Mouse (Mus musculus) forebrain, embryonic 11.5 days (tissue): ENCODE data around the gene Sptlc2. TPM values are rescaled to one million over a fixed set of nuclear protein-coding genes. Genes with fewer than 3 reads are reported as not detected.

Experiments used
- ATAC-seq: fragments of 200-750 bp; cut with Nextera tagmentation; replicated peaks from 2 replicates; pipeline ENCODE4 v1.8.0; 2017; ENCODE audit warnings: moderate TSS enrichment; ENCODE audit not compliant: low FRiP score
- DNase-seq: peaks from one replicate; pipeline ENCODE4 v3.0.0-alpha.2; 2017; ENCODE audit warnings: low spot score
- H3K27ac ChIP-seq: fragments of 300-500 bp; sonication (generic); 2 replicates; pipeline ENCODE4 v1.5.1; 2014; ENCODE audit warnings: low read depth, low read length
- H3K27me3 ChIP-seq: fragments of 300-500 bp; sonication (generic); 2 replicates; pipeline ENCODE4 v1.6.1; 2014; ENCODE audit warnings: mild to moderate bottlenecking, low read length, mixed read lengths; ENCODE audit not compliant: control insufficient read depth, insufficient read depth
- H3K36me3 ChIP-seq: fragments of 300-500 bp; sonication (generic); 2 replicates; pipeline ENCODE4 v1.6.1; 2014; ENCODE audit warnings: mild to moderate bottlenecking, low read length, moderate library complexity, mixed read lengths; ENCODE audit not compliant: control insufficient read depth, insufficient read depth
- H3K4me1 ChIP-seq: fragments of 300-500 bp; sonication (generic); replicated peaks from 2 replicates; pipeline ENCODE4 v1.6.1; 2014; ENCODE audit warnings: low read length, mixed read lengths; ENCODE audit not compliant: control insufficient read depth, insufficient read depth
- H3K4me2 ChIP-seq: fragments of 300-500 bp; sonication (generic); 2 replicates; pipeline ENCODE4 v1.6.1; 2014; ENCODE audit warnings: low read depth, mild to moderate bottlenecking, low read length, moderate library complexity, mixed read lengths; ENCODE audit not compliant: severe bottlenecking
- H3K4me3 ChIP-seq: fragments of 300-500 bp; sonication (generic); 2 replicates; pipeline ENCODE4 v1.5.1; 2014; ENCODE audit warnings: low read depth, low read length
- H3K9ac ChIP-seq: fragments of 300-500 bp; sonication (generic); 2 replicates; pipeline ENCODE4 v1.6.1; 2014; ENCODE audit warnings: low read length
- H3K9me3 ChIP-seq: fragments of 300-500 bp; sonication (generic); 2 replicates; pipeline ENCODE4 v1.6.1; 2016; ENCODE audit warnings: low read length, mixed read lengths; ENCODE audit not compliant: control insufficient read depth
- WGBS: fragments of 180-500 bp; shearing (Covaris S2); extraction: QIAGEN DNeasy Blood & Tissue Kit; methylation state at CpG from one replicate; pipeline ENCODE4 v1.1.7; 2014; 5-methylcytosine and 5-hydroxymethylcytosine counted together
- polyA plus RNA-seq: library from polyadenylated mRNA; unstranded; fragments of >200 nt; fragmentation: Nextera tagmentation; extraction: Ambion mirVana; gene quantifications from 2 replicates; pipeline ENCODE4 v1.2.1, GENCODE M21; 2014

Gene Sptlc2
- polyA plus RNA-seq, 1 experiment from 2014 or later: 53.6 TPM

- no peak for ATAC-seq
- WGBS: 67% methylated on average over 3 of the region's 3 CpGs
Measured at GRCm38 (mm10) chr12:87389231-87389630, 1.1 kb upstream of the Sptlc2 start.

GRCm38 (mm10) chr12:87387171-87388121 lies 709 bp downstream of the Sptlc2 start:
- peak overlapping the region; percentile 97 for H3K4me3 ChIP-seq
- DNase-seq: peak; percentile 60
- under 1% methylated on average over 59 of the region's 65 CpGs for WGBS
- H3K27me3 ChIP-seq: no peaks in the 10 kb centered on the region
- H3K4me2 ChIP-seq: peak overlapping the region; percentile 99
- H3K36me3 ChIP-seq: no peaks in the 10 kb centered on the region
- H3K9ac ChIP-seq: peak overlapping the region; percentile 84
- ATAC-seq: peak; percentile 45
- peaks cover 4% of the 10 kb centered on the region for H3K4me1 ChIP-seq
- H3K9me3 ChIP-seq: no peaks in the 10 kb centered on the region
- no peak overlapping the region; the same call in 1 of the 2 replicates for H3K27ac ChIP-seq

More at GRCm38 (mm10) chr12:87389231-87389630, 1.1 kb upstream of the Sptlc2 start:
- no peak overlapping the region; the same call in 1 of the 2 replicates for H3K4me2 ChIP-seq
- H3K36me3 ChIP-seq: no peaks in the 10 kb centered on the region
- no peaks in the 10 kb centered on the region for H3K9me3 ChIP-seq
- no peak overlapping the region for H3K9ac ChIP-seq
- DNase-seq: no peak
- H3K4me3 ChIP-seq: no peak overlapping the region
- H3K27ac ChIP-seq: no peak overlapping the region
- H3K27me3 ChIP-seq: no peaks in the 10 kb centered on the region
- H3K4me1 ChIP-seq: peaks cover 4% of the 10 kb centered on the region

GRCm38 (mm10) chr12:87385051-87385450 lies 3.1 kb downstream of the Sptlc2 start:
- no peak for DNase-seq
- 89% methylated on average over 3 of the region's 3 CpGs for WGBS
- no peak overlapping the region for H3K9ac ChIP-seq

DNA sequence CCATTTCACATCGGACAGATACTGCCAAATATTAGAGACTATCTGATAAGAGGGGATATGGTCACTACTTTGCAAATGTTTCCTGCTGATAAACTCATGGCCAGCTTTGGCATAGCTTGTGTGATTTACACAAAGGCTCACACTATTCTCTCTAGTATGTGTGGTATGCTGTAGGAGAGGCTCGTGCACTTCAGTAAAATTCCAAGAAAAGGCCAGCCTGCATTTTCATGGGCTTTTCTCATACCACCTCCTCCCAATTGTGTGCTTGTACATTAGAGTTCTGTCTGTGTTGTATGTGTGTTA lies 6.8 kb downstream of the Sptlc2 start:
- H3K4me2 ChIP-seq: no peak overlapping the region
- no peaks in the 10 kb centered on the region for H3K9me3 ChIP-seq
- DNase-seq: no peak
- H3K27me3 ChIP-seq: no peaks in the 10 kb centered on the region
- no peaks in the 10 kb centered on the region for H3K36me3 ChIP-seq
- WGBS: 85% methylated on average over 2 of the region's 2 CpGs
- H3K4me1 ChIP-seq: no peaks in the 10 kb centered on the region
- no peak for ATAC-seq
- H3K9ac ChIP-seq: no peak overlapping the region
- H3K4me3 ChIP-seq: no peak overlapping the region
- no peak overlapping the region for H3K27ac ChIP-seq

More at GRCm38 (mm10) chr12:87385051-87385450, 3.1 kb downstream of the Sptlc2 start:
- Histone ChIP-seq H3K4me3 (no peak overlapping the region), H3K9me3 (no peaks in the 10 kb centered on the region), H3K27me3 (no peaks in the 10 kb centered on the region), H3K4me1 (peaks cover 4% of the 10 kb centered on the region), H3K27ac (no peak overlapping the region), H3K4me2 (no peak overlapping the region), H3K36me3 (no peaks in the 10 kb centered on the region)
- ATAC-seq: no peak

GRCm38 (mm10) chr12:87380586-87381379 lies 7.4 kb downstream of the Sptlc2 start:
- ATAC-seq (no peak), DNase-seq (no peak)
- Histone ChIP-seq H3K27ac (no peak overlapping the region), H3K27me3 (no peaks in the 10 kb centered on the region), H3K4me1 (no peaks in the 10 kb centered on the region), H3K4me3 (no peak overlapping the region), H3K9me3 (no peaks in the 10 kb centered on the region), H3K36me3 (no peaks in the 10 kb centered on the region), H3K9ac (no peak overlapping the region), H3K4me2 (no peak overlapping the region)
- 93% methylated on average over 10 of the region's 10 CpGs for WGBS

DNA sequence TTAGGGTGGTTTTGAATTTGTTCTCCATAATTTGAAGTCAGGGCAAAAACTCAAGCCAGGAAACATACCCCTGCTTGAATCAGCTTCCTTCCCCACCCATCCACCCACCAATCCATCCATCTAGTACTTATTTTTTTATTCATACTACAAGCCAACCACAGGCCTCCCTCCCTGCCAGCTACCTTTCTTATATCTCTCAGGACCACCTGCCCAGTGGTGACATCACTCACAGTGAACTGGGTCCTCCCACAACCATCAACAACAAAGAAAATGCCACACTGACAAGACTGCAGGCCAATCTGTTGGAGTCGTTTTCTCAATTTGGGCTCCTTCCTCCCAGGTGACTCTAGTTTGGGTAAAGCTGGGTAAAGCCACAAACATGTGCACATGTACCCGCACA lies 8.7 kb downstream of the Sptlc2 start:
- no peak overlapping the region for H3K4me3 ChIP-seq
- DNase-seq (no peak), ATAC-seq (no peak)
- no peaks in the 10 kb centered on the region for H3K36me3 ChIP-seq
- no peak overlapping the region for H3K27ac ChIP-seq
- H3K4me1 ChIP-seq: no peaks in the 10 kb centered on the region
- no peak overlapping the region for H3K9ac ChIP-seq
- H3K27me3 ChIP-seq: no peaks in the 10 kb centered on the region
- 82% methylated on average over 2 of the region's 2 CpGs for WGBS
- H3K9me3 ChIP-seq: no peaks in the 10 kb centered on the region
- no peak overlapping the region for H3K4me2 ChIP-seq

DNA sequence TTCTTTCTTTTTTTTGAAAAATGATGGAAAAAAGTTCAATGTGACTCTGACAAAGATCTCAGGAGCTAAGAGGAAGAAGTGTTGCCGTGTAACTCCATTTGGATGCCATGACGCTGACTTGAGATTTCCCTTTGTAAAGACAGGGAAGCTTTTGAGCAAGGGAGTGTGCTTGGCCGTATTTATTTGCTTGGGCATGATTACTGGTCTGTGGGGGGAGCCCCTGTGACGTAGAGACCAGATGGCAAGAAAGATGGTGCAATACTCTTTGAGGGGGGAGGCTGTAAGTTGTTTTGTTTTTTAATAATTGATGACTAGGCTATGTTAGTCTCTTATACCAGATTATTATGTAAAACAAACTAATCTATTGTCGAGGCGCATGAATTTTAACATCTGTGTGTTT lies 14.0 kb downstream of the Sptlc2 start:
- Histone ChIP-seq H3K4me2 (no peak overlapping the region), H3K27ac (no peak overlapping the region), H3K9ac (no peak overlapping the region), H3K9me3 (no peaks in the 10 kb centered on the region), H3K4me3 (no peak overlapping the region), H3K27me3 (no peaks in the 10 kb centered on the region), H3K4me1 (no peaks in the 10 kb centered on the region), H3K36me3 (no peaks in the 10 kb centered on the region)
- DNase-seq: no peak
- WGBS: 92% methylated on average over 6 of the region's 6 CpGs
- ATAC-seq: no peak

- Histone ChIP-seq H3K27ac (no peak overlapping the region), H3K36me3 (no peaks in the 10 kb centered on the region), H3K4me1 (no peaks in the 10 kb centered on the region), H3K9ac (no peak overlapping the region), H3K9me3 (no peaks in the 10 kb centered on the region), H3K4me3 (no peak overlapping the region), H3K4me2 (no peak overlapping the region), H3K27me3 (no peaks in the 10 kb centered on the region)
- ATAC-seq (no peak), DNase-seq (no peak)
- 83% methylated on average over 2 of the region's 2 CpGs for WGBS
Measured at GRCm38 (mm10) chr12:87369319-87369718, 18.8 kb downstream of the Sptlc2 start.
